Mouse (Mus musculus) adrenal gland, postnatal 0 days (tissue): Measurements from ENCODE around the gene Mns1. TPM values are rescaled to one million over a fixed set of nuclear protein-coding genes. Genes with fewer than 3 reads are reported as not detected.

ENCODE experiments used
- microRNA-seq: library from miRNA; unstranded; fragments of <30 nt; microRNA quantifications from one replicate; pipeline ENCODE4, GENCODE M21; 2016; ENCODE audit warnings: borderline replicate concordance; ENCODE audit not compliant: insufficient number of aligned reads
- polyA plus RNA-seq: library from polyadenylated mRNA; unstranded; fragments of >200 nt; fragmentation: Nextera tagmentation; extraction: Ambion mirVana; gene quantifications from 2 replicates; pipeline ENCODE4 v1.2.1, GENCODE M21; 2015

Gene Mns1
- polyA plus RNA-seq: 13.8 and 16.7 TPM in 2 replicates

DNA sequence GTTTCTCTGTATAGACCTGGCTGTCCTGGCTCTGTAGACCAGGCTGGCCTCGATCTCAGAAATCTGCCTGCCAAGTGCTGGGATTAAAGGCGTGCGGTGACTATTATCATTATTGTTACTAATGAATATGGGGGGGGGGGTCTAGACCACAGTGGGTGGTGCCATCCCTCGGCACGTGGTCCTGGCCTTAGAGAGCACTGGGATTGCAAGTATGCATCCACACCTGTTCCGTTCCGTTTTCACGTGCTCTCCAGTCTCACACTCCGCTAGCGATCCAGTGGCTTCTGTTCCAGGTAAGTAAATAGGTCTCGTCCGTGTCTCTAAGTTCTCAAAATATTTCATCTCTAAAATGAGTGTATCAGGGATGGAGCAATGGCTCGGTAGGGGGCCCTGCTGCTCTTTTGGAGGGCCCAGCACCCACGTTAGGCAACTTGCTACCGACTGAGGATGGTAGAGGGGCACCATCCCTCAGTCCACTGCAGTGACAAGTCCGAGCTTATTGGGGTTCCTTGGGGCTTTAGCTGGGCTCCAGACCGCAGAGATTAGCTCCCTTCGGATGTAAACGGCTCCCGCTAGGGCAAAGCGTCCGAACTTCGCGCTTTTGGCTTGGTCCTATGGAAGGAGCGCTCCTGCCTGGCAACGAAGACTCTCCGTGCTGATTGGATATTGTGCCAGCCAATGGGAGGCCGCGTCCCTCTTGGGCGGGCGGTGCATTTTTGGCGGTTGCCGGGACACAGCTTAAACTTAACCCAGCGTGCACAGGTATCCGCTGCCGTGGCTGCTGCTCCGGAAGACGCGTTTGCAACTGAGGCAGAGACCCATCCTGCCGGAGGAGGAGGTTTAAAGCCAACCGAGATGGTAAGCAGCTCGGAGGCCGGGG is at the start of gene Mns1:
Mns1 (plus strand) TSS at position 190 of the 880 bp plus-strand sequence.

DNA sequence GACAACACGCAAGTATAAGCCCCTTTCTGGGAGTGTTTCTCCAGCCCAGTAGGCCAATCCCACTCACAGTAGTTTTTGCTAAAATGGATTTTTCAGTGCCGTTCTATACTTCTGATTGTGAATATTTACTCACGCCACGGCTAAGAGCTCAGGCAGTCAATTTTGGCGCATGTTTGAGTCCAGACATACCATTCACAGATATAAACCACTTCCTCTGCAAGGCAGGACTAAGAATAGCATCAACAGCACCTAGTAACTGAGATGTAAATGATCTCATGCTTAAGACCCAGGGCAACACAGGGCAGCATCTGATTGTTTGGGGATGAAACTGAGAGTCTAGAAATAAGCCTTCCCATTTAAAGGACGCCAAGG is 54.4 kb downstream of the Mns1 start, which contains the start of gene Tex9:
Tex9 (minus strand) TSS at position 19 of the 372 bp plus-strand sequence.

Small RNA genes within 50 kb of the gene (microRNA-seq; reads per million reads assigned to microRNA genes)
- not detected for gene Gm28010

Other genes with a start within 250 kb of the Mns1 start
- gene Zfp280d, start 163.2 kb upstream of the Mns1 start, polyA plus RNA-seq: 17.4 and 25.6 TPM in 2 replicates
- gene Tex9, start 54.2 kb downstream of the Mns1 start, polyA plus RNA-seq: 16.4 and 17.0 TPM in 2 replicates
- 7.9 and 11.6 TPM in 2 replicates for gene Rfx7, start 94.2 kb downstream of the Mns1 start, polyA plus RNA-seq
- gene Nedd4, start 224.3 kb downstream of the Mns1 start, polyA plus RNA-seq: 254 and 292 TPM in 2 replicates